Mouse (Mus musculus): Measurements from ENCODE around the gene Izumo2. TPM values are rescaled to one million over a fixed set of nuclear protein-coding genes. Genes with fewer than 3 reads are reported as not detected.
A peak's percentile ranks its signal among the peaks of the same experiment; 100 is the strongest.

Gene Izumo2
- total and polyA plus RNA-seq, 3 experiments: not detected

GRCm38 (mm10) chr7:44747115-44747514, 38.6 kb downstream of the Izumo2 start:
- in situ Hi-C loops (cut with MboI; ENCODE audit: low pct_ligation_motif_present, low pct_unique_long_range_greater_than_20kb, low sequenced_read_pairs) (loop anchor here (10.0 kb wide), 1 partner anchor 208 kb away; no protein-coding TSS in a partner anchor), dilution Hi-C loops (cut with MboI; ENCODE audit: extremely low pct_ligation_motif_present, extremely low pct_unique_long_range_greater_than_20kb, low sequenced_read_pairs) (no loop called here)
- peaks cover 2 to 14% of the 10 kb centered on the region in 2 experiments for H3K36me3 ChIP-seq (replicated peaks in 1 of 2; ENCODE audit: control insufficient read depth in 1 of 2, insufficient read depth in 1 of 2, low read length in 1 of 2)
- H3K9ac ChIP-seq (ENCODE audit: insufficient read depth, low read depth): peak overlapping the region; percentile 90
- H3K27me3 ChIP-seq (replicated peaks): no peaks in the 10 kb centered on the region
- TF ChIP-seq MAX (IDR thresholded peaks at IDR 0.05; ENCODE audit: low read length) (peak; percentile 70), JUND (conservative IDR thresholded peaks at IDR 0.05; ENCODE audit: low read depth, low read length) (no peak), MYC (IDR thresholded peaks at IDR 0.05; ENCODE audit: low read depth, low read length) (peak; percentile 70)
- H3K4me2 ChIP-seq (ENCODE audit: insufficient read depth, low read depth, poor library complexity, severe bottlenecking): peak overlapping the region; percentile 99
- DNase-seq (ENCODE audit: extremely low read depth): no peak
- H3K79me2 ChIP-seq (replicated peaks; ENCODE audit: control insufficient read depth, extremely low read depth, insufficient read depth, poor library complexity, severe bottlenecking): peaks cover 12% of the 10 kb centered on the region
- H3K4me3 ChIP-seq (replicated peaks in 1 of 3; ENCODE audit: low read depth in 2 of 3, low read length in 2 of 3, poor library complexity in 1 of 3): peak overlapping the region; percentile 69 to 90 (median 78)
- H3K4me1 ChIP-seq (ENCODE audit: control insufficient read depth in 1 of 2, insufficient read depth in 2 of 2): peaks cover 3 to 26% of the 10 kb centered on the region in 2 experiments; a peak in 2 of 4 replicates
- H3K9me3 ChIP-seq (replicated peaks; ENCODE audit: low read length): no peaks in the 10 kb centered on the region
- no peak overlapping the region for H3K27ac ChIP-seq (ENCODE audit: insufficient read depth, low read depth)

GRCm38 (mm10) chr7:44748101-44749044, 39.8 kb downstream of the Izumo2 start, which contains the start of gene Vrk3:
TSS of gene Vrk3 (plus strand) at chr7:44748413.
- Histone ChIP-seq H3K9me3 (replicated peaks; ENCODE audit: low read length) (no peaks in the 10 kb centered on the region), H3K27me3 (replicated peaks) (no peaks in the 10 kb centered on the region), H3K9ac (ENCODE audit: insufficient read depth, low read depth) (peak within 1 kb of the TSS; percentile 93), H3K4me3 (replicated peaks in 1 of 3; ENCODE audit: low read depth in 2 of 3, low read length in 2 of 3, poor library complexity in 1 of 3) (peak within 1 kb of the TSS; percentile 69 to 90 (median 90)), H3K79me2 (replicated peaks; ENCODE audit: control insufficient read depth, extremely low read depth, insufficient read depth, poor library complexity, severe bottlenecking) (peaks cover 12% of the 10 kb centered on the region), H3K4me1 (ENCODE audit: control insufficient read depth in 1 of 2, insufficient read depth in 2 of 2) (peaks cover 3 to 26% of the 10 kb centered on the region in 2 experiments; a peak in 2 of 4 replicates), H3K4me2 (ENCODE audit: insufficient read depth, low read depth, poor library complexity, severe bottlenecking) (peak within 1 kb of the TSS; percentile 99), H3K27ac (ENCODE audit: insufficient read depth, low read depth) (peak within 1 kb of the TSS; percentile 75), H3K36me3 (replicated peaks in 1 of 2; ENCODE audit: control insufficient read depth in 1 of 2, insufficient read depth in 1 of 2, low read length in 1 of 2) (peaks cover 9 to 25% of the 10 kb centered on the region in 2 experiments)
- dilution Hi-C loops (cut with MboI; ENCODE audit: extremely low pct_ligation_motif_present, extremely low pct_unique_long_range_greater_than_20kb, low sequenced_read_pairs) (no loop called here), in situ Hi-C loops (cut with MboI; ENCODE audit: low pct_ligation_motif_present, low pct_unique_long_range_greater_than_20kb, low sequenced_read_pairs) (loop anchor here (10.0 kb wide), 1 partner anchor 206 kb away; no protein-coding TSS in a partner anchor)
- DNase-seq (ENCODE audit: extremely low read depth): peak; percentile 99
- TF ChIP-seq HCFC1 (IDR thresholded peaks at IDR 0.05; ENCODE audit: low read depth, low read length) (peak; percentile 98), MAFK (IDR thresholded peaks at IDR 0.05; ENCODE audit: insufficient replicate concordance, low read length) (no peak), ZMIZ1 (IDR thresholded peaks at IDR 0.05; ENCODE audit: low read depth, low read length) (peak; percentile 74; the same call in 1 of the 2 replicates), CHD1 (IDR thresholded peaks at IDR 0.05; ENCODE audit: low read depth, low read length) (no peak), ZKSCAN1 (IDR thresholded peaks at IDR 0.05; ENCODE audit: borderline replicate concordance, low read depth, low read length) (no peak), UBTF (IDR thresholded peaks at IDR 0.05; ENCODE audit: low read depth, low read length) (no peak), ELF1 (IDR thresholded peaks at IDR 0.05; ENCODE audit: low read depth, low read length) (peak; percentile 92), ZC3H11A (IDR thresholded peaks at IDR 0.05; ENCODE audit: low read depth, low read length) (no peak), EP300 (IDR thresholded peaks at IDR 0.05; ENCODE audit: low read length) (no peak), PAX5 (IDR thresholded peaks at IDR 0.05; ENCODE audit: low read length) (no peak), GABPA (IDR thresholded peaks at IDR 0.05; ENCODE audit: insufficient replicate concordance, low read depth, low read length) (peak; percentile 36; the same call in 1 of the 2 replicates), SIN3A (IDR thresholded peaks at IDR 0.05; ENCODE audit: low read length) (peak; percentile 99), NELFE (IDR thresholded peaks at IDR 0.05; ENCODE audit: low read depth, low read length) (peak; percentile 79), KAT2A (IDR thresholded peaks at IDR 0.05; ENCODE audit: insufficient replicate concordance, low read length) (peak; percentile 87; the same call in 1 of the 2 replicates), USF1 (IDR thresholded peaks at IDR 0.05; ENCODE audit: low read depth, low read length) (no peak), ZNF384 (IDR thresholded peaks at IDR 0.05; ENCODE audit: low read depth, low read length) (no peak), BHLHE40 (IDR thresholded peaks at IDR 0.05; ENCODE audit: low read depth, low read length) (no peak), MYC (IDR thresholded peaks at IDR 0.05; ENCODE audit: low read depth, low read length) (0 out of 2 replicates have a peak, but pooled peaks have one; percentile 25), CHD2 (IDR thresholded peaks at IDR 0.05; ENCODE audit: low read length) (peak; percentile 70; the same call in 1 of the 2 replicates), MXI1 (IDR thresholded peaks at IDR 0.05; ENCODE audit: low read depth, low read length) (peak; percentile 92), MAX (IDR thresholded peaks at IDR 0.05; ENCODE audit: low read length) (peak; percentile 54), POLR2AphosphoS2 (IDR thresholded peaks at IDR 0.05; ENCODE audit: low read depth, low read length) (no peak), MAZ (IDR thresholded peaks at IDR 0.05; ENCODE audit: low read depth, low read length) (peak; percentile 52; the same call in 1 of the 2 replicates), TCF12 (IDR thresholded peaks at IDR 0.05; ENCODE audit: low read depth, low read length) (peak; percentile 42; the same call in 1 of the 2 replicates), MEF2A (IDR thresholded peaks at IDR 0.05; ENCODE audit: borderline replicate concordance, low read depth, low read length) (peak; percentile 61; the same call in 1 of the 2 replicates), RCOR1 (conservative IDR thresholded peaks at IDR 0.05; ENCODE audit: low read depth, low read length) (no peak), JUND (conservative IDR thresholded peaks at IDR 0.05; ENCODE audit: low read depth, low read length) (no peak; the same call in 1 of the 2 replicates), TBP (conservative IDR thresholded peaks at IDR 0.05; ENCODE audit: low read depth, low read length) (peak; percentile 82; the same call in 1 of the 2 replicates)
